Mouse (Mus musculus): ENCODE results near the gene 5730596B20Rik. TPM values are rescaled to one million over a fixed set of nuclear protein-coding genes. Genes with fewer than 3 reads are reported as not detected.

5730596B20Rik gene
- polyA plus RNA-seq, 1 experiment from 2014 or later = 1.5 TPM

DNA sequence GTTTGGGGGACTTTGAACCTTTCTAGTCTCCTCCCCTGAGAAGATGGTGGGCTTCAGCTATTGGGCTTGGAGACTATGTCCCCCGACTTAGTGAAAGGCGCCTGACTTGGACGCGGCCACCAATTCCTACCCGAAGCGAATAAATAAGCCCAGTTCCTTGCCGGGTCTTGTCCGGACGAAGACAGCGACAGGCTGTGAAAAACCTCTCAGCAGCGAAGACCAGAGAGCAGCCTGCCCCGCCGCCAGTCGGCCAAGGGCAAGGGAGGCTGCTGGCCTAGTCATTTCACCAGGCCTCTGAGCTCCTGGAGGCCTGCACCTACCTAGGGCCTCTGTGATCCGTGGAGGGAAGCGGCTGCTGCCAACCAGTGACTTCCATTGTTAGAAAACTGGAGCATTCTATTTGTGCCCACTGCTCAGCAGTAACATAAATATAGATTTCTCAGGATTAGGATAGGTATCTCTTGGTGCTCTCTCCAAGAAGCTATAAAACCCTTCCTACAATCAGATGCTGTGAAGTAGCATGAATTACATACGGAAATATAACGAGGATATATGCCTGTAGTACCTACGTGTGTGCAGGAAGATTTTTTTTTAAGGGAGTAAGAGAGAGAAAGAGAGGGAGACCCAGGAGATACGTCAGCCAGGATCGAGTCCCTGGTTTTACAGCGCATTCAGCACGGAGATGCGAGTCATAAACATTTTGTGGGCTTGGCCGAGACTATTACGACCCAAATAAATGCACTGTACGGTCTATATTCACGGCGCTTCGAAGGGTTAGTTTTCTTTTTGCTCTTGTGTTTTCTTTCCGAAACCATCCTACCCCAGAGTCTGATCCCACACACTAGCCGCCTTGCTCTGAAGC lies 42.9 kb downstream of the 5730596B20Rik start:
- H3K9me3 ChIP-seq (ENCODE audit: control insufficient read depth, low read length) = no peaks in the 10 kb centered on the region
- peak overlapping the region; percentile 37 for H3K27ac ChIP-seq (ENCODE audit: low read length)
- no peaks in the 10 kb centered on the region for H3K36me3 ChIP-seq (ENCODE audit: control insufficient read depth, insufficient read depth, low read length)
- 37% methylated on average over 32 of the region's 32 CpGs for WGBS
- peaks cover 20% of the 10 kb centered on the region for H3K4me1 ChIP-seq (ENCODE audit: control insufficient read depth, insufficient read depth, low read length)
- peaks cover 84% of the 10 kb centered on the region for H3K27me3 ChIP-seq (replicated peaks; ENCODE audit: control insufficient read depth, insufficient read depth, low read length)
- H3K4me2 ChIP-seq (ENCODE audit: low read depth, low read length) = peak overlapping the region; percentile 91
- peak overlapping the region; percentile 56 for H3K9ac ChIP-seq (ENCODE audit: low read depth, low read length)
- peak overlapping the region; percentile 58 for H3K4me3 ChIP-seq (ENCODE audit: low read length)
- no peak for ATAC-seq

DNA sequence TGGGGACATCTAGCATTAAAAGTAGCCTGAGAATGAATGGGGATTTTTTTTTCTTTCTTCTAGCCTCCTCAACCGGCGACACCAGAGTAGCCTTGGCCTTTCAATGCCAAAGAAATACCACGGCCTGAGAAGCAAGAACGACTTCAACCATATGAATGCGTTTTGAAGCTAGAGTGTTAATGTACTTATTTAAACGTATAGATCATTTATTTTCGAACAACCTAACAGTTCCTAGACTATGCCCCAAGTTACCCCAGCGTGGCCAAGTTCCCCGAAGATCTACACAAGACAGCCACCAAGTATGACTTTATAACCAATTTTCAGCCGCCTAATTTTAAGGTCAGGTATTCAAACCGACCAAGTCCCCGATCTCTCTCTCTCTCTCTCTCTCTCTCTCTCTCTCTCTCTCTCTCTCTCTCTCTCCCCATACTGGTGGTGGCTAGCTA lies 43.6 kb downstream of the 5730596B20Rik start:
- H3K27ac ChIP-seq (ENCODE audit: low read length) = no peak overlapping the region; the same call in 1 of the 2 replicates
- H3K27me3 ChIP-seq (replicated peaks; ENCODE audit: control insufficient read depth, insufficient read depth, low read length) = peaks cover 85% of the 10 kb centered on the region
- peak overlapping the region; percentile 58 for H3K4me3 ChIP-seq (ENCODE audit: low read length)
- 24% methylated on average over 12 of the region's 12 CpGs for WGBS
- H3K9me3 ChIP-seq (ENCODE audit: control insufficient read depth, low read length) = no peaks in the 10 kb centered on the region
- peak overlapping the region; percentile 70 for H3K9ac ChIP-seq (ENCODE audit: low read depth, low read length)
- peaks cover 16% of the 10 kb centered on the region for H3K4me1 ChIP-seq (ENCODE audit: control insufficient read depth, insufficient read depth, low read length)
- peak overlapping the region; percentile 91 for H3K4me2 ChIP-seq (ENCODE audit: low read depth, low read length)
- H3K36me3 ChIP-seq (ENCODE audit: control insufficient read depth, insufficient read depth, low read length) = no peaks in the 10 kb centered on the region
- no peak for ATAC-seq

DNA sequence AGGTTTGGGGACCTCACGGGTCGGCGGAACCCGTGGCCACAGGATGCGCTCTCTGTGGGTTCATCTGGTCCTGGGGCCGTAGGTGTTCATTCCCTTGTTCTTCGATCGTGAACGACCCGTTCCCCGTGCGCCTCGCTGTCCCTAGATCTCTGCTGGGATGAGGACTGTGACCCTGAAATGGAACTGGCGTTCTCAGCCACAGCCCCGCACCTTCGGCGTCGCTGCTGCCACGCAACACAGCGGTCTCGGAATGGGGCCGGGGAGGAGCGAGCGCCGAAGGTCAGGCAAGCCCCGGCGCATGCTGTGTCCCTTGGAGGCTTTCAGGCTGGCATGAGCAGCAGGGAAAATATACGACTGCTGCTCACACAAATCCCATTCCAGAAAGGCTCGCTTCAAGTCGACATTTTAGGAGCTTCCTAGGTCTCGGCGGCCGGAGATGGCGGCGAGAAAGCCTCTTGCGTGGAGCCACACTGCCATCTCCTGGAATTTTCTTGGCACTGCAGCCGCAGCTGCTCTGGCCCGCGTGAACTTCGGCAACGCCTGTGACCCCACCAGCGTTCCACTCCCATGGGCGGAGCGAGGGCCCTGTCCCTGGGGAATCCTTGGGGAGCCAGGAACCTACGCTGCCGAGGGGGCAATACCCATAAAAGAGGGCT lies 44.2 kb downstream of the 5730596B20Rik start, which contains the start of gene Hoxa7:
Hoxa7 (minus strand) TSS at position 518 of the 656 bp plus-strand sequence.
- Histone ChIP-seq H3K36me3 (ENCODE audit: control insufficient read depth, insufficient read depth, low read length) (no peaks in the 10 kb centered on the region), H3K9ac (ENCODE audit: low read depth, low read length) (peak within 1 kb of the TSS; percentile 70), H3K27ac (ENCODE audit: low read length) (peak within 1 kb of the TSS; percentile 57), H3K4me2 (ENCODE audit: low read depth, low read length) (peak within 1 kb of the TSS; percentile 91), H3K4me3 (ENCODE audit: low read length) (peak within 1 kb of the TSS; percentile 58), H3K9me3 (ENCODE audit: control insufficient read depth, low read length) (no peaks in the 10 kb centered on the region), H3K4me1 (ENCODE audit: control insufficient read depth, insufficient read depth, low read length) (peaks cover 13% of the 10 kb centered on the region), H3K27me3 (replicated peaks; ENCODE audit: control insufficient read depth, insufficient read depth, low read length) (peaks cover 85% of the 10 kb centered on the region)
- WGBS = under 1% methylated on average over 46 of the region's 46 CpGs
- ATAC-seq = peak; percentile 59

DNA sequence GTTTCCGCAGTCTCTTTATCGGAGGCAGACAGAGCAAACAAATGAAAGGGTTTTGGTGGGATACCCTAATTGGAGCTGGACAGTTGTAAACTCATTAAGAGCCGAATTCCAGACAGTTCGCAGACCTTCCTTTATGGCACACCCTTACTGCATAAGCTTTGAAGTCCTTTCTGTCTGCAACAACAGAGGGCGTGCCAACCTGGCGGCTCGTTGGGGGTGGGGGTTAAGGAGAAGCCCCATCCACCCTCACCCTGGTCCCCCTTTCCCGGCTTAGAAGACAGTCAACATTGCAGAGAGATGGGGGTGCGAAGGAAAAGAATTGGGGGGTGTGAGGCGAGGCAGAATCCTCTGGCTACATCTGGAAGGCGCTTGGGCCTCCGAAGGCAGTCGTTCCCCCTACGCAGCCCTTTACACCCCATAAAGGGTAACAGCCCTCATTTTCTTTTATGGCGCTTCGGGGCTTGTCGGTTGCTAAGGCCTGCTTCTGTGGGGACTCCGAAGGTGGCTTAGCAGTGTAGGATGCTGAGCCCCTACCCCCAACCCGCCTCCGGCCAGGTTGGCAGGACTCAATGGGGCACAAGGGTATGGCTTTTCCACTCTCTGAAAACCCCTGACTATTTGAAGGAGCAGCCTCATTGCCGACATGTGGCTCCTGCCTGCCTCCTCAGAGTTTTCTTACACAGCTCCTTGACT lies 44.8 kb downstream of the 5730596B20Rik start:
- ATAC-seq = peak; percentile 9; the same call in 1 of the 2 replicates
- H3K36me3 ChIP-seq (ENCODE audit: control insufficient read depth, insufficient read depth, low read length) = no peaks in the 10 kb centered on the region
- peak overlapping the region; percentile 91 for H3K4me2 ChIP-seq (ENCODE audit: low read depth, low read length)
- H3K4me1 ChIP-seq (ENCODE audit: control insufficient read depth, insufficient read depth, low read length) = peaks cover 8% of the 10 kb centered on the region
- peak overlapping the region; percentile 58 for H3K4me3 ChIP-seq (ENCODE audit: low read length)
- H3K9ac ChIP-seq (ENCODE audit: low read depth, low read length) = peak overlapping the region; percentile 44; the same call in 1 of the 2 replicates
- peaks cover 85% of the 10 kb centered on the region for H3K27me3 ChIP-seq (replicated peaks; ENCODE audit: control insufficient read depth, insufficient read depth, low read length)
- no peaks in the 10 kb centered on the region for H3K9me3 ChIP-seq (ENCODE audit: control insufficient read depth, low read length)
- no peak overlapping the region for H3K27ac ChIP-seq (ENCODE audit: low read length)
- WGBS = 15% methylated on average over 21 of the region's 21 CpGs

DNA sequence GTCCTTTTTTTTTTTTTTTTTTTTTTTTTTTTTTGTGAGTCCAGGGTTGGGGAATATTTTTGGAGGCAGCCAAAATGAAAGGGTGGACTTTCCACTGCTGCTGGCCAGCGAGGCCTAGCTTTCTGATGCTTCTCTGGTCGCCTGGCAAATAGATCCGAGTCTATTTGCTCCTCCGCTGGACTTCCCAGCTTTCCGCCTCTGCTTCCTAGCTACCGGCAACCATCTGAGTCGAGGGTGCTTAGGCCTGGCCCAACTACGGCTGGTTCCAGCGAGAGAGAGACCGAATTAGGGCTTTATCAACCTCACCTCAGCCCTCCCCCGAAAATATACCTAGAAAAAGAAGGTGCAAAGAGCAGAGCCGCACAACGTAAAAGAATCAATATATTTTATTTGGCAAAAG lies 45.4 kb downstream of the 5730596B20Rik start:
- Histone ChIP-seq H3K9me3 (ENCODE audit: control insufficient read depth, low read length) (no peaks in the 10 kb centered on the region), H3K4me3 (ENCODE audit: low read length) (peak overlapping the region; percentile 12; the same call in 1 of the 2 replicates), H3K9ac (ENCODE audit: low read depth, low read length) (peak overlapping the region; percentile 33; the same call in 1 of the 2 replicates), H3K36me3 (ENCODE audit: control insufficient read depth, insufficient read depth, low read length) (no peaks in the 10 kb centered on the region), H3K27ac (ENCODE audit: low read length) (no peak overlapping the region), H3K4me2 (ENCODE audit: low read depth, low read length) (peak overlapping the region; percentile 30; the same call in 1 of the 2 replicates), H3K4me1 (ENCODE audit: control insufficient read depth, insufficient read depth, low read length) (peaks cover 6% of the 10 kb centered on the region; the same call in 1 of the 2 replicates), H3K27me3 (replicated peaks; ENCODE audit: control insufficient read depth, insufficient read depth, low read length) (peaks cover 86% of the 10 kb centered on the region)
- ATAC-seq = no peak
- 38% methylated on average over 13 of the region's 13 CpGs for WGBS

DNA sequence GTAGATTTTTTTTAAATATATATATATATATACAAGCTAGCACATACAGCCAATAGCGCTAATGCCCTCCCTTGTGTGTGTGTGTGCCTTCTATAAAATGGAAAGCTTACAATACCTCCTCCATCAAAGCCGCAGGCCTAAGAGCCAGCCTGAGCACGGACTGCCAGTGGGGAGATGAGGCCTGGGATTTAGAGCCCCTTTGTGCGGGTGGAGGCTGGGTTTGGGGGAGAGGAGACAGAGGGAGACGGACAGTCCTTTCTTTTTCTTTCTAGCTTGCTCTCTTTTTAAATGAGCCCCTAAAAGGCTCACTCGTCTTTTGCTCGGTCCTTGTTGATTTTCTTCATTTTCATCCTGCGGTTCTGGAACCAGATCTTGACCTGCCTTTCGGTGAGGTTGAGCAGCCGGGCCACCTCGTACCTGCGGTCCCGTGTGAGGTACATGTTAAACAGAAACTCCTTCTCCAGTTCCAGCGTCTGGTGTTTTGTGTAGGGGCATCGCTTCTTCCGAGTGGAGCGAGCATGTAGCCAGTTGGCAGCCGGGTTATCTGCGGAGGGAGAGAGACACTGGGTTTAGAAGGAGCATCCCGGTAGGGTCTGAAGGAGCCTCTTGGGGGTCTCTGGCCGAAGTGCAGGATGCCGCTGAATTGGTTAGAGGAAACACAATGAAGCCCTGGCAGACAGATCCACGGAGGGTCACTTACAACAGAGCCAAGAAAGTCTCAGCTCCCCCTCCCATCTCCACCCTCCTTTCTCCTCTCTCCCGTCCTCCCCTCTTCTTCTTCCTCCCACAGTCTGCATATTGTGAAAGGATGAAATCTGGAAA lies 46.9 kb downstream of the 5730596B20Rik start:
- H3K27ac ChIP-seq (ENCODE audit: low read length) = no peak overlapping the region
- 12% methylated on average over 24 of the region's 24 CpGs for WGBS

DNA sequence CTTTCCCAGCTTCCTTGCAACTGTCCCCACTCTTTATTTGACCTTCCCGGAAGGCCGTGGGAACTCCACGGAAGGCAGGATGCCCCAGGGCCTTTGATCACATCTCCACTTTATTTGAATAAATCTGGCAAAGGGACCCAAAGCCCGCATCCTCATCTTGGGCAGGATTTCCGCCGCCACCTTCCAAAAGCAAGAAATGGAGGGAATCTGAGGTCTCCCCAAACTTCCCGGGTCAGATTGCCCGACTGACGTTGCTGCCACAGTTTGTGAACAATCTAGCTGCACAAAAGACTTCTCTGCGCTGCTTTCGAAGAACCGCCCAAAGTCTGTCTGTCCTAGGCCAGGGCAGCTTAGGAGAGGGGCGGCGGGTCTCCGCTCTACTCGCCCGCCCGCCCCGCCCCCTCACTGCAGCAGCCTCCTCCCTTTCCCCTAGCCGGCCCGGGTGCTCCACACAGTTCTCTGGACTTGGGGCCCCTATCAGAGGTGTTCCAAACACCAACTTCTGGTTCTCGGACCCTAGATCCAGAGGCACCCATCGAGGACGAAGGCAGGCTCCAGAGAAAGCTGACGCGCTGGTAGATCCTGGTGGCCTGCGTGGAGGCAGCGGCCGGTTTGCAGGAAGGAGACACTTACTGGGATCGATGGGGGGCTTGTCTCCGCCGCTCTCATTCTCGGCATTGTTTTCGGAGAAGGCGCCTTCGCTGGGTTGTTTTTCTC lies 47.8 kb downstream of the 5730596B20Rik start:
- WGBS = 5% methylated on average over 33 of the region's 36 CpGs

More for the DNA sequence above, 46.9 kb downstream of the 5730596B20Rik start:
- Histone ChIP-seq H3K4me3 (ENCODE audit: low read length) (peak overlapping the region; percentile 38), H3K27me3 (replicated peaks; ENCODE audit: control insufficient read depth, insufficient read depth, low read length) (peaks cover 85% of the 10 kb centered on the region), H3K4me1 (ENCODE audit: control insufficient read depth, insufficient read depth, low read length) (peaks cover 6% of the 10 kb centered on the region; the same call in 1 of the 2 replicates), H3K9ac (ENCODE audit: low read depth, low read length) (no peak overlapping the region), H3K9me3 (ENCODE audit: control insufficient read depth, low read length) (no peaks in the 10 kb centered on the region), H3K4me2 (ENCODE audit: low read depth, low read length) (peak overlapping the region; percentile 40), H3K36me3 (ENCODE audit: control insufficient read depth, insufficient read depth, low read length) (no peaks in the 10 kb centered on the region)
- no peak for ATAC-seq

More for the DNA sequence above, 47.8 kb downstream of the 5730596B20Rik start:
- H3K27me3 ChIP-seq (replicated peaks; ENCODE audit: control insufficient read depth, insufficient read depth, low read length) = peaks cover 84% of the 10 kb centered on the region
- no peaks in the 10 kb centered on the region for H3K36me3 ChIP-seq (ENCODE audit: control insufficient read depth, insufficient read depth, low read length)
- peak overlapping the region; percentile 40 for H3K4me2 ChIP-seq (ENCODE audit: low read depth, low read length)
- peak overlapping the region; percentile 38 for H3K4me3 ChIP-seq (ENCODE audit: low read length)
- peak overlapping the region; percentile 55 for H3K9ac ChIP-seq (ENCODE audit: low read depth, low read length)
- H3K9me3 ChIP-seq (ENCODE audit: control insufficient read depth, low read length) = no peaks in the 10 kb centered on the region
- no peak for ATAC-seq
- H3K27ac ChIP-seq (ENCODE audit: low read length) = no peak overlapping the region
- peaks cover 6% of the 10 kb centered on the region; the same call in 1 of the 2 replicates for H3K4me1 ChIP-seq (ENCODE audit: control insufficient read depth, insufficient read depth, low read length)
